Mouse (Mus musculus) thymus, adult 18-20 months (tissue): ENCODE measurements at regions not wholly inside any gene's neighbourhood (a gene's known extent, or its start where the extent isn't known, plus 50 kb on each side); places are given as distances from the start of the nearest gene placed in this dataset.

Experiments
- DNase-seq, 2 experiments: peaks; one replicate each; pipeline ENCODE4 v3.0.0; 2022; ENCODE audit warnings: mixed read lengths in 2 of 2

- DNase-seq: no peak
Measured at GRCm38 (mm10) chr12:32653096-32653495, 166.2 kb upstream of the Nampt start.

- DNase-seq: no peak
Measured at GRCm38 (mm10) chr12:32656194-32656593, 163.2 kb upstream of the Nampt start.

GRCm38 (mm10) chr12:32661782-32662413 lies 157.4 kb upstream of the Nampt start:
- DNase-seq: no peak

- no peak for DNase-seq
Measured at GRCm38 (mm10) chr12:32666040-32666439, 153.3 kb upstream of the Nampt start.

GRCm38 (mm10) chr12:32677908-32678307 lies 141.4 kb upstream of the Nampt start:
- no peak for DNase-seq

GRCm38 (mm10) chr12:32678756-32679155 lies 140.6 kb upstream of the Nampt start:
- no peak for DNase-seq

GRCm38 (mm10) chr12:32681910-32682309 lies 137.4 kb upstream of the Nampt start:
- DNase-seq: no peak

- no peak for DNase-seq
Measured at GRCm38 (mm10) chr12:32683375-32683774, 136.0 kb upstream of the Nampt start.

GRCm38 (mm10) chr12:32685788-32686385 lies 133.5 kb upstream of the Nampt start:
- no peak for DNase-seq

- no peak for DNase-seq
Measured at GRCm38 (mm10) chr12:32689361-32689760, 130.0 kb upstream of the Nampt start.

GRCm38 (mm10) chr12:32690096-32690495 lies 129.2 kb upstream of the Nampt start:
- DNase-seq: no peak

- no peak for DNase-seq
Measured at GRCm38 (mm10) chr12:32692081-32692819, 127.1 kb upstream of the Nampt start.

GRCm38 (mm10) chr12:32692962-32693361 lies 126.4 kb upstream of the Nampt start:
- no peak for DNase-seq

GRCm38 (mm10) chr12:32693678-32694077 lies 125.7 kb upstream of the Nampt start:
- no peak for DNase-seq

- DNase-seq: no peak
Measured at GRCm38 (mm10) chr12:32696832-32697231, 122.5 kb upstream of the Nampt start.

- no peak for DNase-seq
Measured at GRCm38 (mm10) chr12:32709188-32709587, 110.2 kb upstream of the Nampt start.

- peak; percentile 4 to 9 for DNase-seq
Measured at GRCm38 (mm10) chr12:32717129-32717921, 102.0 kb upstream of the Nampt start.

GRCm38 (mm10) chr12:32719203-32719602 lies 100.1 kb upstream of the Nampt start:
- no peak for DNase-seq

GRCm38 (mm10) chr12:32724451-32725188 lies 94.7 kb upstream of the Nampt start:
- no peak for DNase-seq

GRCm38 (mm10) chr12:32727539-32727938 lies 91.8 kb upstream of the Nampt start:
- no peak for DNase-seq

GRCm38 (mm10) chr12:32728425-32728824 lies 90.9 kb upstream of the Nampt start:
- no peak for DNase-seq

- no peak for DNase-seq
Measured at GRCm38 (mm10) chr12:32735224-32735623, 84.1 kb upstream of the Nampt start.

- no peak for DNase-seq
Measured at GRCm38 (mm10) chr12:32741465-32741864, 77.9 kb upstream of the Nampt start.
